Mouse (Mus musculus) CD4-positive, CD25-positive, alpha-beta regulatory T cell, adult 4 months (primary cell): Measurements from ENCODE around the gene Ttc7b. TPM values are rescaled to one million over a fixed set of nuclear protein-coding genes. Genes with fewer than 3 reads are reported as not detected.

ENCODE experiments used
- ATAC-seq: one replicate; pipeline ENCODE4 v1.8.0; 2017
- polyA plus RNA-seq, 2 experiments: library from polyadenylated mRNA; unstranded; fragments of 100-300 nt; shearing (Covaris generic); gene quantifications; one replicate each; pipeline ENCODE4 v1.2.1; 2017

Gene Ttc7b
- polyA plus RNA-seq, 2 experiments from 2014 or later: 3.4 to 5.1 TPM

- ATAC-seq: no peak
Observed at GRCm38 (mm10) chr12:100264941-100265340, 255.7 kb downstream of the Ttc7b start.

- ATAC-seq: no peak
Observed at GRCm38 (mm10) chr12:100262846-100263245, 257.8 kb downstream of the Ttc7b start.

GRCm38 (mm10) chr12:100261761-100262160, 258.9 kb downstream of the Ttc7b start:
- ATAC-seq: no peak

GRCm38 (mm10) chr12:100260151-100260550, 260.5 kb downstream of the Ttc7b start:
- no peak for ATAC-seq

GRCm38 (mm10) chr12:100257779-100258178, 262.8 kb downstream of the Ttc7b start:
- no peak for ATAC-seq

GRCm38 (mm10) chr12:100255441-100255949, 265.1 kb downstream of the Ttc7b start:
- no peak for ATAC-seq

GRCm38 (mm10) chr12:100254471-100254870, 266.2 kb downstream of the Ttc7b start:
- ATAC-seq: no peak

Other genes with a start within 250 kb of the Ttc7b start
- 1 to 10 TPM; 3.2 to 6.2 TPM for gene Rps6ka5, start 206.2 kb upstream of the Ttc7b start, polyA plus RNA-seq